Mouse (Mus musculus) T-helper 17 cell (primary cell): Measurements from ENCODE around the gene Zfhx3.

Experiments used
- in situ Hi-C, 2 experiments: fragments of 300-600 bp; cut with MboI, MseI; formaldehyde crosslinking; loops; 1 replicate in 1 of 2; 2 replicates in 1 of 2; pipeline ENCODE4 v1.15.1; 2025; ENCODE audit warnings: high pct_unique_total_duplicates in 2 of 2

The Zfhx3 gene

DNA sequence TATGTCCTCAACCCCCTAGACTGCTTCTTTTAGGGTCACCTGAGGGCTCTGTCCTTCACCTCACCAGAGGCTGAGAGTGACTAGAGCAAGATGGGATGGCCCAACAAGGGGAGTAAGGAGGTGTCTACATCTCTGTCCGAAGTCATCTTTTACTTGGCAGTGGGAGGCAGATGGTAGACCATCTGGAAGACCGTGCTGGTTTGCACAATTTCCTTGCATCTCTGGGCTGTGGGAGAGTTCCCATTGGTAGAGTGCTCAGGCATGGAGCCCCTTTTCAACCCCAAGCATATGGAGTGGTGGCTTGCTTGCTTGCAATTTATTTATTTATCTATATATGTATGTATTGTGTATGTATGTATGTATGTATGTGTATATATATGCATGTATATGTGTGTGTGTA lies 967.0 kb downstream of the Zfhx3 start:
- in situ Hi-C loops, result no loop called here

DNA sequence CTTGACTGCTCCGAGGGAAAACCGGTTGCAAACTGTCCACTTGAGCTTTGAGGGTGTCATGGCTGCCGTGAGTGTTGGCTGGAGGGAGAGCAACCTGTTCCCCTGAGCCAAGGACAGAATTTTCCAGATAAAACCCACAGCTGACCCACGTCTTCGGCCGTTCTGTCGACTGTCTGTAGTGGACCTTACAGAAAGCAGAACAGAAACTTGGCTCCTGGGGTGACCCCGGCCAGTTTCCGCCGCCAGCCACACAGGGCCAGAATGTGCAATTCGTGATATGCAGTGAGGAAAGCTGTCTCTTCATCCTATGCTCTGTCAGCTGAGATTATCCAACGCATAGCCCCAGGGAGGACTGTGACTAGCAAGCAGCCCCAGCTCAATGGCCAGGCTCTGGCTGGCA lies 968.4 kb downstream of the Zfhx3 start:
- in situ Hi-C loops, result no loop called here

DNA sequence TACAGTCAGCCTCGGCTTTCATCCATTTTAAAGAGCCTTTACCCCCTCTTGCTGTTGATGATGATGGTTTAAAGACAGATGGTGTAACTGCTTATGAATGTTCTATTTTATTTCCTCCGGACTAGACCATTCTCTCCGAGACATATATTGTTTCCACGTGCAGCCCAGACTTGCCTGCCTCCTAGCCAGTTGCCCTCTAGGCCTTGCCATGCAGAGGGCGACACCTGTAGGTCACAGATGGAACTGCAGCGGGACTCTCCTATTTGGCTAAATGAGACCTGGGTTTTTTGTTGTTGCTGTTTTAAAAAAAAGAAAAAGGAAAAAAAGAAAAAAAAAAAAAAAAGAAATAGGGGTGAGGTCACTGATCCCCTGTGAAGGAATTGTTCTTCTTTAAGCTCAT lies 969.1 kb downstream of the Zfhx3 start:
- in situ Hi-C loops, result no loop called here

DNA sequence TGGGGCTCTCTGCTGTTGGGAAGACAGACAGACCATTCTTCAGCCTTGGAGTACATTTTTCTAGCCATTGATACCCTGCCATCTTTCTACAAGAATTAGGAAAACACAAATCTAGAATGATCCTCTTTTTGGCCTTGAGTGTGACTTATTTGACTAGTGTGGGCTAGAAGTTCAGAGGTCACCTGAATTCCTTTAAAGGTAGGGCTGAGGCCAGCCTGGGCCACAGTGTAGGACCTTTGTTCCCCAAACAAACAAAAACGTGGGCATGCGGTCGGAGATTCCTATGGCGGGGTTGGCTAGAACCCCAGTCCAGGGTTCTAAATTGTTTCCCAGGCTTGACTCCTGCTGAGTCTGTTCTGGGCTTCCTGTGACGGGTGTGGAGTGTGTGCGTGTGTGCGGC lies 970.6 kb downstream of the Zfhx3 start:
- in situ Hi-C loops, result no loop called here

DNA sequence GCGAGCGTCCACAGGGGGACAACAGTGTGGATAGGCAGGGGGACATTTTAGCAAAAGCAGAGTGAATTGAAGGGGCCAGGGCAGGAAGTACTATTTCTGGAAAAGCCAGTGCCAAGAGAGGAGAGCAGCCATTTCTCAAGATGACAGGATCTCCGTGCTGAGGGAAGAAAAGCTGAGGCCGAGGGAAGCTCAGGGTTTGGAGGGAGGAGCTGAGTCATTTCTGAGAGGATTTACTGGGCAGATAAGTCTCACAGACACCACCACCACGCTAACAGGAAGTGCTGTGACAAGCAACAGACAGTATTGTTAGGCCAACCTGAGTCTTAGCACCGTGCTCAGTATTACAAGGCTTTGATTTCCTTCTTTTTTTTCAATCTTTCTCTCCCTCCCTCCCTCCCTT lies 973.0 kb downstream of the Zfhx3 start:
- in situ Hi-C loops, result no loop called here

DNA sequence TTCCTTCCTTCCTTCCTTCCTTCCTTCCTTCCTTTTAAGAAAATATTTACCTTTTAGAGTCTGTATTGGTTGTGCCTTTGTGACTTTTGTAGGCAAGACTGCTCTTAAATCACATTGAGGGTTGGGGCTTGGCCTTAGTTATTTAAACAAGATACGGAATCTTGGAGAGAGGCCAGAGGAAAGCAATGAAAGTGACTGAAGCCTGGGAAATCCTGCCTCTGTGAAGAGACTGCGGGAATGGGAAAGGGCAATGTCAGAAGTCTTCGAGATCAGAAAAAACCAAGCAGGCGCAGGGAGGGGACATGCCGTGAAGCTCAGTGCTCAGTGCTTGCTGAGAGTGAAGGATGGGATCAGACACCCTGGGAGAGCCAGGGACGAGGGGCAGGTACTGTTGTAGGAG lies 973.4 kb downstream of the Zfhx3 start:
- in situ Hi-C loops, result no loop called here

DNA sequence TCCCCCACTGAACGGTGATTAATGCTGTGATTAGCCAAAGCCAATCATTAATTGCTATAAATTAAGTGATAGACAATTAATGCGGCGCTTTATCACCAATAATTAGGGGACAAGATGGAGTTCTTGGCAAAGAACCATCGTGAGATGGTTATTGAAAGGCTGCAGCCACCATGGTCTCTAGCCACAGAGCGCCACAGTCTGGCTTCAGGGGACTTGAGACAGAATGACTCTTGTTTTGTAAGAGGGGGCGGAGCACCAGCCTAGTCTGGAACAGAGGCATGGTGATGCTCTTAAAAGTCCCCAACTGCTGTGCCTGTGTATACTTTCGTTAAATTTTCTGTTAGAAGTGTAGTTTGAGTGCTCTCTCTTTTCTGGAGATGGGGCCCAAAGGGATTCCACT lies 977.7 kb downstream of the Zfhx3 start:
- in situ Hi-C loops, result no loop called here

DNA sequence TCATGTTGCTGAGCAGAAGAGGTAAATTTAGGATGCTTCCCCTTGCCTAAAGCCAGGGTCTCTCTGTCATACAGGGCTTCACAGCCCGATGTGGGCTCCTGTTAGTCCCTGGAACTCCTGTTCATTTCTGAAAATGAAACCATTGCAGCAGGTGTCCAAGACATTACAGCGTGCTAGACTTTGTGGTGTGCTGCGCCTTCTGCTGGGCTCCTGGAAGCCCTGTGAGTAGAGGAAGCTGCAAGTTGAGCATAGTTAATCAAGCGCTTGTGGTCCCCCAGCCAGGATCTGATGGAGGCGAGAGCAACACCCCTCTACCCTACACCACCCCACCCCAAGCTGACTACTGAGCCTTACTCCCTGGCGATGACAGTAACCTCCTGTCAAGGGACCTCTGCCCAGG lies 980.7 kb downstream of the Zfhx3 start:
- in situ Hi-C loops, result no loop called here

DNA sequence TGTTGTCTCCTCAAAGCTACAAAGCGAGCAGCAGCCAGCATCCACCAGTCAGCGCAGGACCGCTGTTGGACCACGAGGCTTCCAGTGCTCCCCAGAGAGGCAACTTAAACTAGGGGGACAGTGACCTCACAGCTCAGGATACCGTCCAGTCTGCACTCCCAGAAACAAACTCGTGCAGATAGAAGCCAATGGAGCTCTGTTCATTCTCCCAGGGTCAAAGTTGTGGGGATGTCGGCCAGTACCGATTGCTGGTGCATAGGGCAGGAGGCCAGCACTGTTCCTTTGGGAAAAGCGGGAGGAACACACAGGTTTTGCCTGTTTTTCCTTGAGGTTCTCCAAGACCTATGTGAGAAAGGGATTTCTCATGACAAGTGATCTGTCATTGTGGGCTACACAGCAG lies 982.1 kb downstream of the Zfhx3 start:
- in situ Hi-C loops, result no loop called here

DNA sequence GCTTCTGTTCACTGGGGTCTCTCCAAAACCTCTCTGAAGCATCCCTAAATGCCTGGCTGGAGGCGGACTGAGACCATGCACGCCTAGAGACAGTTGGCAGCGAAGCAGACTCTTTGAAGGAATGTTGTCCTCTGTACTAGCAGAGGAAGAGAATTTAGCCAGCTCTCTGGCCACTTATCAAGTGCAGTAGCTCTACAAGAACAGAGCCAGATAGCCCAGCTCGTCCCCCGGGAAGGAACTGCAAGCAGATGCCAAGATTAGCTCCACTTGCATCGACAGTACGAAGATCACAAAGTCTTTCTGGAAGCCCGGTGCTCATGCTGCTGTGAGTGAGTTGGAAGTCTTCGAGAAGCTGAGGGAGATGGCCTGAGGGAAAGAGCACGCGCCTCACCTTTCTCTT lies 983.7 kb downstream of the Zfhx3 start:
- in situ Hi-C loops, result no loop called here

DNA sequence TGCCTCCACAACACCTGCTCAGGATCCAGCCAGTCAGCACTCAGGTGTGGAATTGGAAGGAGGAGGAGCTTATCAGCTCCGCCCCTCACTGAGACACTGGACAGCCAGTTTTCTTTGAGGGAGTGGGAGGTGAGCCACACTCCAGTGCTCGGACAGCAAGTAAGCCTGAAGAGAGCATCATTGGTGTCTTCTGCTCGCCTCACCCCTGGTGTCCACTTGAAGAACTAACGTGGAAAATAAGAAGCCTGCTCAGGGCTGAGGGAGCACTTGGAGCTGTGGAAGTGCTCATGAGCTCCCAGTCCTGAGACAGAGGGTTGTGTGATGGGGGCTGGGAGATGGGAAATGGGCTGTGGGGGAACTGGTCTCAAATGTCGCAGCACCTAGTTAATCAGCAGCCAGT lies 988.2 kb downstream of the Zfhx3 start:
- in situ Hi-C loops, result no loop called here

DNA sequence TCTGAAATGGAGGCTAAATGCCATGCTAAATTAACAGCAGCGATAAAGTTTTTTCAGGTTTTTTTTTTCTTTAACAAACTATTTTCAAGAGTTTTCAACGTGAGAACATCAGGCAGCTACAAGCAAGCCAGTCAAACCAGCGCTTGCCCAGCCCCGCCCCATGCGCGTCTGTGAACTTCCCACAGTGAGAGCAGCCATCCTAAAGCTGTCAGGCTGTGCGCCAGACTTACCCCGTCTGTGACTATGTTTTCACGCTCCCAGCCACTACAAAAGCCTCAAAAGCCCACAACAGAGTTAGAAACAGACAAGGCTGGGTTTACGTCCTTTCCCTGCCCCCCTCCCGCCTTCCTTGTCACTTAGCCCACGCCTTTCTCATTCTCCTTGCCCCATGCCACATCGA lies 989.4 kb downstream of the Zfhx3 start:
- in situ Hi-C loops, result no loop called here

DNA sequence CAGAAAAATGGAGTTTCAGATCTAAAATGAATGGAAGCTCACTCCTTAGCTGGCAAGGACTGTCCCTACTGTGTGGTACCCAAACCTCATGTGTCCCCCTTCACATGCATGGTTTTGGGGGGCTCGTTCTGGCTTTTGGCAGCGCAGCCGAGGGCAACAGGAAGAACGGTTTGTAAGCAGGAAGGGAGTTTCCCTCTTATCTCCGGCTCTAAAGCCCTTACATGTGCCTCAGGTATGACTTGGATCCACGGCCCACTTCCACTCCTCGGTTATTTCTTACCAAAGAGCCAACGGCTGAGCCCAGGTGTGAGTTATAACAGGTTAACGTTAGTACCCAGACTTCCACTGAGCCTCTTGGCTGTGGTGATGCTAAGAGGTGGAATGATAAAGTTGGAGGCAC lies 990.3 kb downstream of the Zfhx3 start:
- in situ Hi-C loops, result no loop called here

DNA sequence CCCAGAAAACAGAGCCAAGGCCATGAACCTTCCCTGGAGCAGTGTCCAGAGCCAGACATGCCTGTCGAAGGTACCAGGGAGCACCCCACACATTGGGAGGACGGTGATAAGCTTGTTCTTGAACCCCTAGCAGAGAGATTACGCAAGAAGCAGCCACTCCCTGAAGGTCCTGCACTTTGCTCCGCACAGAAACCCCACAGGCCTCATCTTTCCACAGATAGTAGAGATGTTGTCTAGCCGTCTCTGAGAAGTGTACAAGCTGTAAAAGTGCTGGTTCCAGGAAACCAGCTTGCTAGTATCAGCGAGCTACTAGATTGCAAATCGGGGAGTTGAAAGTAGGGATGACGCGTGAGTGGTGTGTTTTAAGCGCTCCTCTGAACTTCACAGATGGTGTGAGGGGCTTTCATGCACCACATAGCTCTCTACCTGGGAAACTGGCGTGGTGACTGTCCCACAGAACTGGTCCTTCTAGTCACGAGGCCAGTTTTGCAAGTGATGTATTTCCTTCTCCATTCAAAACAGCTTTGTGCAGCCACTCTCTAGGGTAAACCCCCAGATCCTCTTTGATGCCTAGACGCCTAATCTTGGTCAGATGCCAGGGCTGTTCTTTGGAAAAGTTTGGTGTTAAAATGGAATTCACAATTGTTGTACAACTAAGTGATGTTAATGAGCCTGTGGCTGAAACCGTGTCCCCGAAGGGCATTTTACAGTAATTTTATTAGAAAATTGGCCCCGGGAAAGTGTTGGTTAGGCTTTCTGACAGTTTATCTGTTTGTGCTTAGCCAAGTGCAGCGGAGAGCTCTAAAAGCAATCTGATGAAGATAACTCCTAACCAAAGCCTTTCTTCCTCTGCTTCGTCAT lies 993.6 kb downstream of the Zfhx3 start:
- in situ Hi-C loops, result no loop called here

DNA sequence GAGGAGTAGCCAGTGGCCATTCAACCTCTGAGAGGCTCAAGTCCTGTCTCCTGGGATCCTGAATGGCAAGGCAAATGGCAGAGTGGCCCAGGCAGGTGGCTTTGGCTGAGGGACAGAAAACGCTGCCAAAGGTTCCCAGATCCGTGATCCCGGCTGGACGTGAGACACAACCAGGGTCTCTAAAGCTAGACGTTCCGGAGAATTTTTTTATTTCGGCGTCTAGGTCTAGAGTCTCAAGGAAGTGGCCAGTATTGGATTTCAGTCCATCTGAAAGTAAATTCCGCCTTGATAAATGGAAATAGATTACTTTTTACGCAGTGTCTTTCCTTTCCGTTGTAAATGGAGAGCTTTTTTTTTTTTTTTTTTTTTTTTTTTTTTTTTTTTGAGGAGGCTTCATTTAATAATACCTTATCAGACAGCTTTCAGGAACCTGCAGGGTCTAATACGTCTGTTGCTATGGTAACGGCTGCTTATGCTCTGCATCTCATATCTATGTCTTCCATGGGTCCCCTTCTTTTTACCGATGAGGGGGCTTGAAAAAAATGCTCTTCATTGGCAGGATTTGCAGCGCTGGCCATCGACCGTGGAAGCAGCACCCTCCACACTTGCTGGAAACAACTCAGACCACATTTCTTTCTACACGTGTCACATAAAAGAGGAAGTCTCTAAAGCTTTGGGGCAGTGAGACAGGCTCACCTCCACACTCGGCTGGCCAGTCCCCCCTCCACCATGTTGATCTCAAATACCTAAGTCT lies 994.4 kb downstream of the Zfhx3 start:
- in situ Hi-C loops, result no loop called here

DNA sequence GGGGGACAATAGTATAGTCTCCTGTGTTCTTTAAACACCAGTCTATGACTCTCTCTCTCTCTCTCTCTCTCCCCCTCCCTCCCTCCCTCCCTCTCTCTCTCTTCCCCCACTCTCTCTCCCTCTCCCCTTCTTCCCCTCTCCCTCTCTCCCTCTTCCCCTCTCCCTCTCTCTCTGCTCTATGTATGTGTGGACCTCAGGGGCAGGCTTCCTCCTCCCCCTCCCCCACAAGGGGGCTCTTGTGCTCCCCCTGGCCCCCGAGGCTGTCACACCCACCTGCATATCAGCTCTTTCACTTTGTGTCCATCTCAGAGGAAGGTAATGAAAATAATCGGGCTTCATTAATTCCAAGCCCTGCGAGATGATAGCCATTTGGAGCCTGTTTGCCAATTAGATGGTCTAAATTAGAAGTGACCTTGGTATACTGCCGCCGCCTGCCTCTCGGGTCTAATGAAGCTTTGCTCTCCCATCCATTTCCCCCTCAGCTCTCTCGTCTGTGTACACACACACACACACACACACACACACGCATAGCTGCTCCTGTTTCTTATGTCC lies 995.5 kb downstream of the Zfhx3 start:
- in situ Hi-C loops, result no loop called here

DNA sequence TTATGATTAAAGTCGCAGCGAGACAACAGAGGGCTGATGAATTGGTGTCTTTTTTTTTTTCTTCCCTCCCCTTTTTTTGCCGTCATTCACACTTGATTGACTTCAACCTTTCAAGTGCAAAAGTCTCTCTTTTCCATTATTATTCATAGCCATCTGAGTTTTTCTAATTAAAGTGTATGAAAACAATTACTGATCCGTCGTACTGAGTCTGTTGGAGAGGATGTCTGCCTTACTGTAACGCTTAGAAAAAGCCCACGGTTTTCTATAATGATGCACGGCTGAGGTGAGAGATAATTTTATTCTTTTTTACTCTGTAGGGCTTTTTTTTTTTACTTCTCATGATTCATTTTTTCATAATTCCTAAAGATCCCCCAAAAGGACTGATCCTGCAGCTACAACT lies 1000.2 kb downstream of the Zfhx3 start:
- in situ Hi-C loops, result no loop called here

DNA sequence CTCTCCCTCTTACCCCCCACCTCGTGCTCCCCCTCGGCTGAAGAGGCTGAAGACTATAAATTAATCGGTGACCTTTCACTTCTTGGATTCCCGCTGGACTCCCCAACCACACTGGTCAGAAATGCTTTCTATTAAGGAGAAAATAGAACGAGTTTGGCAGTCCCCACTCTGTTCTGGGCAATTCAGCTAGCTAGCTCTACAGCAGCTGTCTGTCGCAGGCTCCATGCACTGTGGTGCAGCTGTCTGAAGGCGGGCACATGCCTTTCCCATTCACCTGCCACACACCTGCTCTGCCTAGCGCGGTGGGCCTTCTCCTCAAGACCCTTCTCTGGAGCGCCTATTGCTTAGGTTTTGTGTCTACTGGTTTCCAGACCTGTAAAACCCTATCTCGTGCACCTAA lies 1000.7 kb downstream of the Zfhx3 start:
- in situ Hi-C loops, result no loop called here

DNA sequence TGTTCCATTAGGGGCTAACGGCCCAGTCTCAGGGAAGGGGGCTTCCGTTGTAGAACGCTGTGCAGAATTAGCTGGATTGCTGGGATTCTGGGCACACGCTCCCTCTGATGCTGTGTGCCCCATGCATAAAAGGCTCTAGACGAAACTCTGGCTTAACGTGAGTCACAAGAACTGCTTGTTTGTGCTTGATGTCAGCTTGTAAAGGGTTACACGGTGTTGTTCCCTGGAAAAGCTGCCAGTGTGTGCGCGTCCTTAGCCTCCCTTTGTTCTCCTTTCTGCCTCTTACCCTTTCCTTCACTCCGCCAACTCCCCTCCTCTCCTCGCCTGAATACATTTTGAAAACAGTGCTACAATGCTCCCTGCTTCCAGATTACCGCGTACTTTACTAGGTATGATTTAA lies 1001.9 kb downstream of the Zfhx3 start:
- in situ Hi-C loops, result no loop called here

DNA sequence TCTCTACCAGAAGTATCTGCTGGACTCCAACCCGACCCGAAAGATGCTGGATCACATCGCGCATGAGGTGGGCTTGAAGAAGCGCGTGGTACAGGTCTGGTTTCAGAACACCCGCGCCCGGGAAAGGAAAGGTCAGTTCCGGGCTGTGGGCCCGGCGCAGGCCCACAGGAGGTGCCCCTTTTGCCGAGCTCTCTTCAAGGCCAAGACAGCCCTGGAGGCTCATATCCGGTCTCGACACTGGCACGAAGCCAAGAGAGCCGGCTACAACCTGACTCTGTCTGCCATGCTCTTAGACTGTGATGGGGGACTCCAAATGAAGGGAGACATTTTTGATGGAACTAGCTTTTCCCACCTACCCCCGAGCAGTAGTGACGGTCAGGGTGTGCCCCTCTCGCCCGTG lies 1007.9 kb downstream of the Zfhx3 start:
- in situ Hi-C loops, result no loop called here

DNA sequence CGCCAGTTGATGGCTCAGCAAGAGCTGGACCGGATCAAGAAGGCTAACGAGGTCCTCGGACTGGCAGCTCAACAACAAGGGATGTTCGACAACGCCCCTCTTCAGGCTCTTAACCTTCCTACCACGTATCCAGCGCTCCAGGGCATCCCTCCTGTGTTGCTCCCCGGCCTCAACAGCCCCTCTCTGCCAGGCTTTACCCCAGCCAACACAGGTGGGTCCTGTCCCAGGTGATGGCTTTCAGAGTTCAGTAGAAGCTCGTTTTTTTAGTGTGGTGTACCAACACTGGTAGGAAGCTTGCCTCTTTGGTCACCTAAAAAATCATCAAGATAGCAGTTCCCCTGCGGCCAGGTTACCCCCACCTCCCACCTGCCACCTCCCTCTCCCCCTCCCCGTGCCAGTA lies 1009.1 kb downstream of the Zfhx3 start:
- in situ Hi-C loops, result no loop called here

DNA sequence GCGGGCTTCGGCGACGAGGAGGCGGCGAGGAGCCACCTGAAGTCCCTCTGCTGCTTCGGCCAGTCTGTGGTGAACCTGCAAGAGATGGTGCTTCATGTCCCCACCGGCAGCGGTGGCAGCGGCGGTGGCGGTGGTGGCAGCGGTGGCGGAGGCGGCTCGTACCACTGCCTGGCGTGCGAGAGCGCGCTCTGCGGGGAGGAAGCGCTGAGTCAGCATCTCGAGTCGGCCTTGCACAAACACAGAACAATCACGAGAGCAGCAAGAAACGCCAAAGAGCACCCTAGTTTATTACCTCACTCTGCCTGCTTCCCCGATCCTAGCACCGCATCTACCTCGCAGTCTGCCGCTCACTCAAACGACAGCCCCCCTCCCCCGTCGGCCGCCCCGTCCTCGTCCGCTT lies 1014.0 kb downstream of the Zfhx3 start:
- in situ Hi-C loops, result no loop called here

DNA sequence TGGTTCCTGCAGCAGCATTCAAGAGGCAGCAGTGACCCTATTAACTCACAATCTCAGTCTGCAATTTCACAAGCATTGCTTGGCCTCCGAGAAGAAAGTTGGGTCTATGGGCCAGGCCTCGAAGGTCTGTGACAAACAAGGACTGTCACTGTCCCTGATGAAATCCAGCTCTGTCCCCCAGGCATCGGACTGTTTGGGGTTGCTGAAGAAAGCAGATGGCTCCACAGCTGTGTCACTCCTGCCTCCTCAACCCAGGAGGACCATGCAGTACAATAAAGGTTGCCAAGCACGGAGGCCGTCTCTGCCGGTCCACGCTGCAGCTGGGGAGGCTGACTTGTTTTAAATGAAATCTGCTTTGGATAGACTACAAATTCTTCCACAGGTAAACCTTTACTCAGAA lies 1020.1 kb downstream of the Zfhx3 start:
- in situ Hi-C loops, result no loop called here
